Mouse (Mus musculus) gonadal fat pad, adult 2 months (tissue): Measurements from ENCODE around the gene Dhrs9. TPM values are rescaled to one million over a fixed set of nuclear protein-coding genes. Genes with fewer than 3 reads are reported as not detected.
"Not testable (repeated sequence)": the region's sequence is repeated elsewhere in the genome, so short reads cannot be mapped to it uniquely, and the experiment has no call there.

Source experiments
- DNase-seq: peaks from one replicate; pipeline ENCODE4 v3.0.0-alpha.2; 2012; ENCODE audit warnings: low read depth
- polyA plus RNA-seq: library from polyadenylated mRNA; depleted of rRNA; stranded (reverse); fragments of >200 nt; gene quantifications from 2 replicates; pipeline ENCODE4 v1.2.3, GENCODE M21; 2012; rRNA removed

Dhrs9 gene
- polyA plus RNA-seq = 0.25 and 0.35 TPM in 2 replicates

DNA sequence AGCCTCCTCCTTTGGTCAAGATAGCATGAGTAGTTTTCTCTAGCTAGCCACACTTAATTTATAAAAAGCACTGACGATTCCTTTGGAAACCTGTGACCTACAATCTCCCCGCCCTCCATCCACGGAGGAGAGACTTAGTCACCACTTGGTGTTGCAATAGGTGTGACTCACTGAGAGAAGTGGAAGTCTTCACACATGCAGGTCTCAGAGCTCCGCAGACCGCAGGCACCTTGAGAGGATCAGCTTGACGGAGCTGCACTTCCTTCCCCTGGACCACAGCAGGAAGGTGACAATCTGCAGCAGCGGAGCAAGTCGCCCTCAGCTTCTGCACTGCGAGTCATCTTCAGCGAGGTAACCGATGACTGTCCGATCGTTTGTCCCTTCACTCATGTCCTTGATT is at the start of gene Dhrs9:
Gene Dhrs9, plus strand, starts transcription at position 165 of the 400 bp plus-strand sequence.
- no peak for DNase-seq

DNA sequence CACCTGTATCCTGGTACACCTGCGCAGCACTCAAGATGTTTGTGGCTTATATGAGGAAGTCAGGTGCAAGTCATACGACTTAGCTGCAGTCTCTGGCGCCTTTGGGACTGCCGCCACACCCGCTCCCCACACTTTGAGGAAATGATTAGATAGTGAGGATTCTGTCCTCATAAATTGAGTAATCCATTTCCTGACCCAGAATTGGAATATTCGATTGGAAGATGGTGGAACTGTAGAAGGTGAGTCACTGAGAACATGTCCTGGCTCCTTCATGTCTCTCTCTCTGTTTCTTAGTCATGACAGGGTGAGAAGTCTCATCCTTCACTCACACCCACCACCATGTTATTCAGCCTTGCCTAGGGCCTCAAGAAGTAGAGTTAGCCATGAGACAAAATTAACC is 48.7 kb upstream of the Dhrs9 start:
- DNase-seq = not testable (repeated sequence)

DNA sequence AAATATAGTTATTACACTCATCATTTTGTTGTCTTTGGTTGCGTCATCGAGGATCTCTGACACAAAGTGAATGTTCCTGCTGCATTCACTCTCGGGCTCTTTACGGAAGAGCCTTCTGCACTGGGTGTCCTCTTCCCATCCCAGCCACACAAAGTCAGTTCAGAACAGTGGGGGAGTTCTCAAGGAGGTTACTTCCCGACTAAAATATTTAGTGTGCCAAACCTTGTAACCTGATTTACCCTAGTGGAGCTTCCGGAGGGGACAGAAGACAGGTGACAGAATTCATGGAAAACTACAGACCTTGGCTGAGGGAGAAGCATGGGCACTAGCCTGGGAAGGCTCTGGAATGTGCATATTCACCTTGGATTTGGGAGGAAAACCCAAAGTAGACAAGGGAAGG is 38.7 kb upstream of the Dhrs9 start:
- no peak for DNase-seq

- DNase-seq = no peak
Measured at GRCm38 (mm10) chr2:69342496-69343221, 37.6 kb upstream of the Dhrs9 start, which contains the start of gene Abcb11. TSS of gene Abcb11 (minus strand) at chr2:69342616.

- DNase-seq = not testable (repeated sequence)
Measured at GRCm38 (mm10) chr2:69355402-69355801, 24.8 kb upstream of the Dhrs9 start.

DNA sequence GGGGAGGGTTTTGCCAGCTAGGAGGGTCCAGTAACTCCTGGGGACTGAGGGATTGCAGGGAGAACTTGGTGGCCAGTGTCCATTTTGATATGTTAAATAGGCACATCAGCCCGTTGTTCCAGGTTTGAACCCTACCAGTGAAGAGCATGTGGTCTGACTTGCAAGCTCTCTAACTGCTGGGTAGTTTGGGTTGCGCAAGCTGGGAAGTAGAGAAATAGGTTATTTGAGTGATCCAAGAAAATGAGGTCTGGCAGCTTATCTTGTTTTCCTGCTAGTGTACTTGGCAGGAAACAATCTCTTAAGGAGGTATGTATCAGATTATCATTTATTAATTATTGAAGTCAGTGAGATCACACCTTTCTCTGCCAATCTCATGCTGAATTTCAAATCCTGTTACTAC is 15.4 kb upstream of the Dhrs9 start:
- no peak for DNase-seq

DNA sequence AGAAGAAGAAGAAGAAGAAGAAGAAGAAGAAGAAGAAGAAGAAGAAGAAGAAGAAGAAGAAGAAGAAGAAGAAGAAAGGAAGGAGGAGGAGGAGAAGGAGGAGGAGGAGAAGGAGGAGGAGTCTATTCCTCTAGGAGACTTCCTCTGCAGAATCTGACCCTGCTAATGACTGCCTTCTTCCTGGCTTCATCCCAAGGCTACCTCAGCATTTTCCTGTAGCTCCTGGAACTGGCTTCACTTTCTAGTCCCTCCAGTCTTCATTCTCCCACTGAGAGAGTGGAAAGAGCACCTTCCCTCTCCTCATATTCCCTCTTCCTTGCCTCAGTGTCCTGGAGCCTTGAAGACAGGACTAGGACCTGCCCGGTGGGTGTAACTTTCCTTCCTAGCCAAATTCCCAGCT is 15.0 kb upstream of the Dhrs9 start:
- no peak for DNase-seq

- DNase-seq = no peak
Measured at GRCm38 (mm10) chr2:69376780-69377179, 3.5 kb upstream of the Dhrs9 start.

DNA sequence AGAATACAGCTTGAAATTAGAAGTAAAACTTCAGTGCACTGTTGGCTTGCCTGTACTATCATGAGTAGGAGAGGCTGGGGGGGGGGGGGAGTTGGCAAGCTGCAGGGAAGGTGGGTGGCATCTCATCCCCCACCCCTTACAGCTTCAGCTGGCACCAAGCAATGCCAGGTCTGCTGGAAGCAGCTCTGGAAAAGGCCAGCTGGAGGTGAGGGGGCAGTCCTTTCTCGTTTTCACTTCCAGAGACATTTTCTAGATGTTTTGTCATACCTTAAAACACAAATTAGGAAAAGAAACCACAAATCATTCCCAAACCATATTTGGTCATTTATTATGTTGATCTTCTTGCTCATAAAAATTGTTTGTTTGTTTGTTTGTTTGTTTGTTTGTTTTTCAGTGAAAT is 444 bp upstream of the Dhrs9 start:
- DNase-seq = no peak

DNA sequence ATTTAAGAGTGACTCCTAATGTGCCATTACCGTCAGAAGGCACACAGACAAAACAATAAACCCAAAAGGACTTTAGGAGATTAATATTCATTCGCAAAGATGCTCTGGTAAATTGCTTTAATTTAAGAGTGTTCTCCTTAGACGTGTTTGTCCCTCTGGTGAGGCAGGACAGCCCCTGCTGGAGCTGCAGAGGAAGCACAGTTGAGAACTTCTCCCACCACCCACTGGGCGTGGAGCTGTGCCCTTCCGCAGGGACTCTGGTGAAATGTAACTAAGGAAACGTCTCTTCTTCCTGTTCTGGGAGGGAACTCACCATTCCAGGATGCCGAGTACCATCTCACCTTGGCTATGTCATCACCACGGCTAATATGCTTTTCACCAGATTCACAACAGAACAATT is 1.5 kb downstream of the Dhrs9 start:
- DNase-seq = no peak

- DNase-seq = no peak
Measured at GRCm38 (mm10) chr2:69382838-69383237, 2.6 kb downstream of the Dhrs9 start.

- DNase-seq = no peak
Measured at GRCm38 (mm10) chr2:69386118-69386871, 6.0 kb downstream of the Dhrs9 start.

DNA sequence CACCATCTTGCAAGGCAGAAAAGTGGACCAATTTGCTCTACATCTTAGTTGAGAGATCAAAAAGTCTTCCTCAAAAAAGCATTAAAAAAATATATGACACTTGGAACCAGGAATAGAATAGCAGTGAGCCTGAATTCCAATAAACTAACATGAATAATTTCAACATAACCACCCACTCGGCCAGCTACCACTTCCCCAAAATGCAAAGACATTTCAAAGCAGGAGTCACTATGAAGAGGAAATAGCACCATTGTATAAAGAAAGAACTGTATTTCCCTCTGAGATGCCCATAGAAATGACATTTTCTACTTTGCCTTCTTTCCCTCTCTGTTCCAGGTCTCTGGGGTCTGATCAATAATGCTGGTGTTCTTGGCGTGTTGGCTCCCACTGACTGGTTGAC is 13.7 kb downstream of the Dhrs9 start:
- no peak for DNase-seq

DNA sequence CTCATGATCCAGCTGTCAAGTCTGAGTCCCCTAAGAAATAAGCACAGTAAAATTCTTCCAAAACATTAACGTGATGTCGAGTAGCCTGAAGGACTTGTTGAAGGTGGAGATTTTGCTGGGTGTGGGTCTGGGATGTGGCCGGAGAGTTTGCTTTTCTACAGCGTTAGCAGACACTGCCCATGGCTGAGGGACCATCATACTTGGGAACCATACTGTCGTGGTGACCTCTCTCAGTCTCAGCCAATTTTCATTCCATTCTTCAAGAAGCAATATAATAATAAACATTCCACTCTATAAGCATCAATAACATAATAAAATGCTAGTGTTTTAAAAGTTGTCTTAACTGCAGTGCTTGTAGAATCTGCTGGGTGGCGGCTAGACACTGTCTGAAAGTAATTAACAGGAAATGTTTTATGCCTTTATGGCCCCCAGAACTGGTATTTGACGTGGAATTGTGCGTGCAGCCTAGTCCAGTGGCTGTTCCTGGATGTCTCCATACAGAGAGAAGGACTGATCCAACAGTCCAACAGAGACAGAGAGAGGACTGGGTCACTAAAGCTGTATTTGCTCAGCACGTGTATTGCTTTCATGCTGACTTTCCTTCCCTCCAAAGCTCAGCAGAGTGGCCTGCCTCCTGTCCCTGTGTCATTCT is 15.5 kb downstream of the Dhrs9 start:
- no peak for DNase-seq

DNA sequence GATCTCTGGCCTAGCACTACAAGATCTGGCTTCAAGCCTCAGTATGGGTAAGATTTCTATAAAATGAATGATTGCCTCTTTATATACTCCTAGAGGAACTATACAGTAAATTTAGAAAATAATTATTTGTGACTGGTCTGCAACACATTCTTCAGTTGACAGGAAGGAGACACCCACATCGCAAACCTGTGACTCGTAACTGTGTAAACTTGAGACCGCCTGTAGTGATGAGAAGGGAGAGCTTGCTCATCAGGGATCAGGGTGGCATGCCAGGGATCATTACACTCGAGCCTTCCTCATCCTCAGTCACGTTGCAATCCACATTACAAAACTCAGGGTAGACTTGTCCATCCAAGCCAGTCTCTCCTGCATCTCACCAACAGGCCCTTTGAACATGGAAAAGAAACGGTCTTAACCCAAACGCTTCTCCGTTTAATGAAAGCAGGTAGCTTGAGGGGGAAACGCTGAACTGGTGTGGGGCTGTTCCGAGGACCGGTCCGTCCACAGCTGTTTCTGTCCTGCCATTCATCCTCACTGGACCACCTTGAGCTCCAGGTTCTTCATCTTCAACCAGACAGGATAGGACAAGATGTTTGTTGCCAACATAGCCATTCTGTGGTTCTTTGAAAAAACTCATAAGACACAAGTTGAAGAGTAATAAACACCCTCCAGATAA is 16.7 kb downstream of the Dhrs9 start:
- DNase-seq = no peak

DNA sequence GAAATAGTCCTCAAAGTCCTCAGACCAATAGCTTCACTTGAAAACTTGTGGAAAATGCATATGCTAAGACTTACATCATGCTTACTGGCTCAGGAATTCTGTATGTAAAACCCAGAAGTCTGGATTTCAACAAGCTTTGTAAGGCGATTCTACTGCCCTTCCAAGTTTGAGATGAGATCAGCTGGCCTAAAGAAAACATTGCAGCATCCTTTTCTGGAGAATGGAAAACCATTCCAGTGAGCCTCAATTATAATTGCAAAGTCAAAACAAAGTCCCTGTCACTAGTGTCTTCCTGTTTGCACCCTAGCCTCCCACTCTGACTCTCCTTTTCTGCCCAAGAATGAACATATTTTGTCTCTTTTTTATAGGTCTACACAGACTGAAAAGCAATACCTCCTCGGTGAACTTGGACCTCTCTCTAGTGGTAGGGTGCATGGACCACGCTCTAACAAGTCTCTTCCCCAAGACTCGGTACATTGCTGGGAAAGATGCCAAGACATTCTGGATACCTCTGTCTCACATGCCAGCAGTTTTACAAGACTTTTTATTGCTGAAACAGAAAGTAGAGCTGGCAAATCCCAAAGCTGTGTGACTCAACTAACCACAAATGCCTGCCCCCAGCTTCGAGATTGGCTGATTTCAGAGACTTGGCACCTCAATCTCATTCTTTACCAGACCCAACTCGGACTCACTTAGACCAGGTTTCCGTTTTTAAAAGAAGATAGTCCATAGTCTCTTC is 20.8 kb downstream of the Dhrs9 start:
- DNase-seq = no peak

- DNase-seq = no peak
Measured at GRCm38 (mm10) chr2:69401891-69402290, 21.6 kb downstream of the Dhrs9 start.

DNA sequence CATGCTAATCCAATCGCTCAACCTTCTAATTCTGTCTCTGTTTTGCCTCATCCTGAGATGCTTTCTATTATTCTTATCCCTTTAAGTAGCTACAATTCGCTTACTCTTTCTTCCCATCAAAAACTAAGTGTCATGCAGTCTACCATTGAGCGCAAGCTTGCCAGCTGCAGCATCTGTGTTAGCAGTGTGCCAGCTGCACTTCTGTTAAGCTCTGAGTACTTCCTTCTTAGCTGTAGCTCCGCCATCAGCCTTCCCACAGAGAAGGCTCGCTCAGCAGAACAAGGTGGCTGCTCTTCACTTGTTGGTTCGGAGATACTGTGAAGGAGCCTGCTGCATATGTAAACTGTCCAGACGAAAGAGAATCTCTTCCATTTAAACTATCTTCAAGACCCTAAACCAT is 22.1 kb downstream of the Dhrs9 start:
- no peak for DNase-seq

DNA sequence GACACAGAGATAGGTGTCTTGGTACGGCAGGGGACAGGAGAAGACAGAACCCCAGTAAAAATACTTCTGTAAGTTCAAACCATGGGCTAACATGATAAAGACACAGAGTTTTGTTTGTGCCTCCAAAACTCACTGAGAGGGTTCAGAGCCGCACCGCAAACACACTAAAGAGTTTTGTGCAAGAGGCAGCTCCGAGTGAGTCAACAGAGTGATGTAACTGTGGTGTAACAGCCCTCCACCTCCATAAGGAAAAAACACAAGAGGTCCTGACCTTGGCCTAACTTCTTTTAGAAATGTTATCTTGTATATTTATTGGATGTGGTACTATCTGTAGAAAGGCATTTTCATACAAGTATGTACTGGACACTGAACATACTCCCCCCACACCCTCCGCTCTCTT is 25.4 kb downstream of the Dhrs9 start:
- no peak for DNase-seq

GRCm38 (mm10) chr2:69414539-69414938 is 34.3 kb downstream of the Dhrs9 start:
- DNase-seq = no peak

DNA sequence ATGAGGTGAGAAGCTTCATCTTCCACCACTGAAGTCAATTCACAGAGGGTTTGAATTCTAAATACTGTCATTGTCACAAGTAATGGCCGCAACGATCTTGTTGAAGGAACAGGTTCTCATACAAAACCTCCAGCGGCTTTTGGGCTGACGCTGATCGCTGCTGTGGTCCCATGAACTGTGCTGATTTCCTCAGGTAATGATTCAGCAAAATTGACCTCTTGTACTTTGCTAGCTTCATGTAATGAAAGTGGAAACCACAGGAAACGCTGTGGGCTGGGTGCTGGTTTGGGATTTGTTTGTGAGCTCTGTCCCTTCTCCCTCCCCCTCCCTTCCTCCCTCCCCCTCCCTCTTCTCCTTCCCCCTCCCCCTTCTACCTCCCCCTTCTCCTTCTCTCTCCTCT is 34.8 kb downstream of the Dhrs9 start:
- no peak for DNase-seq
